Mouse (Mus musculus) neutrophil, adult 83 days (primary cell): Measurements from ENCODE around the gene Oma1. TPM values are rescaled to one million over a fixed set of nuclear protein-coding genes. Genes with fewer than 3 reads are reported as not detected.

Source experiments
- total RNA-seq, 2 experiments: library from RNA; stranded (reverse); gene quantifications; one replicate each; pipeline ENCODE4 v1.2.4; 2023

Oma1 gene
- 10 to 100 TPM; 15.2 to 16.9 TPM for total RNA-seq

DNA sequence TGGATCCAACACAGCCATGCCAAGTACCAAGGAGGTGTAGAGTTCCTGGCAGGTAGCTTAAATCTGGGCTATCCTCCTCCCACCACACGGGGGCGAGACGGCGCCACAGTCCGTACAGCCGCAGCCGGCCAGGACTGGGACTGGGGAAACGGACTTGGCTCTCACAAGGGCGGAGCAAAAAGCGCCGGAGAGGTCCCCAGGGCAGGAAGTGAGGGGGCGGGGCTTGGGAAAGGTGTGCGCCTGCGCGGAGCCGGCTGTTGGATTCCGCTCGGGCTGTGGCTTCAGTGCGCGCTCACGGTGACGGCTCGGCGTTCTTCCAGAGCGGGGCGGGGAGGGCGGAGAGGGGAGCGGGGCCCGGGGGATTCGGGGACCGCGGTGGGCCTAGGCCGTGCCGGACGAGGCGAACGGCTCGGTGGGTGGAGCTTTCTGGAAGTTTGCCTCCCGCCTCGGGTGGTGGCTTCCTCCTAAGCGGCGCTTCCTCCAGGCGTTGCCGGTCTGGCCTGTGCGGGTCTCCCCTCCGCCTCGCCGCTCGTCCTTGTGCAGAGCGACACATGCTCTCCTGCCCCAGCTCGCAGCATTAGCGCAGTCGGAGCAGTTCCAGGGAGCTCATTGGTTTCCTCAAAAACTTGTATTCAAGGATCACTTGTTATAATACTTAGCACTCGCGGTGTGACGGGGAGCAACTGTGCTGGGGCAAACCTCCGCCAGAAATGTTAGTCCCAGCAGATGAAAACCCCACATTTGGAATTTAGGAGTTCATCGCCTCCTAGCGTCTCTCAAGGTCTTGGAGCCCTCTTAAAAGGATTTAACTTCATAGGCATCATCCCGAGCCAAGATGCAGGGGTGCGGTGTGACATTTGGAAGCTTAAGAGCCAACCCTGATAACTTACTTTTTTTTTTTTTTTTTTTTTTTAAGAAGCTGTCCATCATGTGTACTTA lies at the start of gene Oma1:
Gene Oma1, plus strand, starts transcription at position 226 of the 939 bp plus-strand sequence.

DNA sequence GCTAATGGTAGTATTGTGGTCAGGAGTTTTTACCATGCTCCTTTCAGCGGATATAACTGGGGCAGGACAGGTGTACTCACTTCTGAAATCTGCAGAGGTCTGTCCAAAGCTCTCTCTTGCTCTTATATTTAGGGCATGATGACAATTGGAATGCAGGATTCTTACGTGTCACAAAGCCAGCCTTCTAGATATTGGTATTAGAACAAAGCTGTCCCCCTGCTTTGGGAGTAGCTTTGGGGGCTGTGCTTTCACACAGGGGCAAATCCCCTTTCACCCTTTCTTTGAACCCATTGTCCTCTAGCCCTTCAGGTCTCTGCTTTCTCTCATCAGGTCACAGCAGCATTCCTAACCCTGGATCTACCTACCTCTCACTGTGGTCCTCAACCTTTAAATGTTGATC lies 22.8 kb upstream of the Oma1 start, which contains the start of gene 4921539E11Rik:
Gene 4921539E11Rik, minus strand, starts transcription at position 101 of the 400 bp plus-strand sequence.

Other genes with a start within 250 kb of the Oma1 start
- 10 to 100 TPM; 70.9 to 74.3 TPM for gene Mier1, start 199.4 kb upstream of the Oma1 start, total RNA-seq
- 1 to 10 TPM; 3.8 TPM for gene Wdr78, start 199.3 kb upstream of the Oma1 start, total RNA-seq
- 1 to 10 TPM; 4.6 to 9.4 TPM for gene Slc35d1, start 98.6 kb upstream of the Oma1 start, total RNA-seq
- not detected for gene 4921539E11Rik, start 22.9 kb upstream of the Oma1 start, total RNA-seq